Mouse (Mus musculus): Measurements from ENCODE around the gene Hjurp. TPM values are rescaled to one million over a fixed set of nuclear protein-coding genes. Genes with fewer than 3 reads are reported as not detected.
A peak's percentile ranks its signal among the peaks of the same experiment; 100 is the strongest.

Gene Hjurp
- polyA plus RNA-seq, 1 experiment from 2014 or later = 245 TPM

DNA sequence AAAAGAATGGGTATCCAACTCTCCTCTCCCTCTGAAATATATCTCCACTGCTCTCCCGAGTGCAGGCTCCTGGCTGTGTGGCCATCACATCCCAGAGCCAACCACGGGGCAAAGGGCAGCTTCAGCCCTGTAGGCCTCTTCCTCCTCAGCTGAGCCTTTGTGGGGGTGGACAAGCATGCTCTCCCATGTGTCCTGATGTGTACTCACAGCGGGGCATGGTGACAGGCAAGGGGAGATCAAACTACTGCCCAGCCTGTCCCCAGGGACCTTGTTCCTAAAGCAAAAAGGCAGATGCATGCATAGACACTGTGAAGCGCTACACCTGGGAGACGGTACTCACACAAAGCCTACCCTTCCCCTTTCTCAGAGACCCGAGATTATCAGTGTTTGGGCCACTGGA lies 17.3 kb downstream of the Hjurp start:
- DNase-seq (ENCODE audit: low spot score) = no peak
- 86% methylated on average over 6 of the region's 6 CpGs for WGBS
- Histone ChIP-seq H3K27me3 (ENCODE audit: low read depth, poor library complexity, severe bottlenecking) (no peaks in the 10 kb centered on the region), H3K4me3 (no peak overlapping the region), H3K36me3 (peaks cover 58% of the 10 kb centered on the region), H3K9me3 (replicated peaks) (peaks cover 58% of the 10 kb centered on the region), H3K27ac (no peak overlapping the region), H3K4me1 (no peaks in the 10 kb centered on the region)

DNA sequence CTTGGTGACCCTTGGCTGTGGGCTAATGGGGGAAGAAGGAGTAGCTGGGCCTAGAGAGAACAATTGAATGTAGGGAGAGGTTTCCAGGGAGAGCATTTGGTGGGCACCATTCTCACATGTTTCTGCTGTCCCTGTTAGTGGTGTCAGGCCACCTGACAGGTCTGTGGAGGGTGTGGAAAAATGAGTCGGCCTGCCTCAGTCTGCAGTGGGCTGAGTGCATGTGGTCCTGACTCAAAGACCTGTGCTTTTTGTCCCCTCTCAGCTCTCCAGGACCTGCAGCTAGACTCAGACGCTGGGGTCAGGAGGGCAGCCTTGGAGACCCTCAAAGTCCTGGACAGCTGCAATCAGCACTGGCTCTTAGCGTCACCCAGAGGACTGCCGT lies 17.8 kb downstream of the Hjurp start:
- Histone ChIP-seq H3K27ac (no peak overlapping the region), H3K36me3 (peaks cover 53% of the 10 kb centered on the region), H3K9me3 (replicated peaks) (peaks cover 63% of the 10 kb centered on the region), H3K4me1 (no peaks in the 10 kb centered on the region), H3K4me3 (no peak overlapping the region), H3K27me3 (ENCODE audit: low read depth, poor library complexity, severe bottlenecking) (no peaks in the 10 kb centered on the region)
- 78% methylated on average over 4 of the region's 4 CpGs for WGBS
- no peak for DNase-seq (ENCODE audit: low spot score)

DNA sequence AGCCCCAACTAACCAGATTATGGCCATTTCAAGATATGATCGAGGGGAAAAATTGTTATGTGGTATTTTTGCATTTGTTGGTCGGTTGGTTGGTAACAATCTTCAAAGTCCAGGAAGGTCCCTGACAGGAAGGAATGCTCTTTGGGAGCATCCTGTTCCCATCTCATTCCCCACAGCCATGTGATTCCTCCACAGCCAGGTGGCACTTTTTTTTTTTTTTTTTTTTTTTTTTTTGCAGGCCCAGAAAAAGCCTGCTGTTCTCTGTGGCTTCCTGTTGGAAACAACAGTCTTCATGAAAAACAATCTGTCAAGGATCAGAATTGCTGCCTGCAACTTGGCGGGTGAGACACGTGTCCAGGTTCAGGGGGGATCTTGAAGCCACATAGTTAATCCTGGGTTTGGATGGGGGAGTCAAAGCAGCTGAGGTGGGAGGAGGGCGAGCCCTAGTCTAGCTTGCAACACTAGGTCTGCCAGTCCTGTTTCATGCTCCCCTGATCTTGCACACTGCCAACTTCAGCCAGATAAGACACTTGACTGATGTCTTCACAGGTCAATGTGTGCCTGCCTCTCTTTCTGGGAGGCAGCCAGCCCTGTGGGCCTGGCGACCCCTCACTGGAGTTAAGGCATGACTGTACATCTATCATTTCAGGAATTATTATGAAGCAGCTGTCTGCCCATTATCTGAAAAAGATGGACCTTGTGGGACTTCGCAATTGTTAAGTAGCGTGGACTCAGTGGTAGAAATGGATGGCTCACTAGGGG lies 18.4 kb downstream of the Hjurp start:
- Histone ChIP-seq H3K4me1 (no peaks in the 10 kb centered on the region), H3K27me3 (ENCODE audit: low read depth, poor library complexity, severe bottlenecking) (no peaks in the 10 kb centered on the region), H3K36me3 (peaks cover 47% of the 10 kb centered on the region), H3K9me3 (replicated peaks) (peaks cover 68% of the 10 kb centered on the region), H3K4me3 (no peak overlapping the region), H3K27ac (no peak overlapping the region)
- peak; percentile 68 for DNase-seq (ENCODE audit: low spot score)
- WGBS = 80% methylated on average over 8 of the region's 8 CpGs

- Histone ChIP-seq H3K27ac (no peak overlapping the region), H3K4me1 (no peaks in the 10 kb centered on the region), H3K9me3 (replicated peaks) (peaks cover 68% of the 10 kb centered on the region), H3K36me3 (peaks cover 40% of the 10 kb centered on the region), H3K27me3 (ENCODE audit: low read depth, poor library complexity, severe bottlenecking) (no peaks in the 10 kb centered on the region), H3K4me3 (no peak overlapping the region)
- no peak for DNase-seq (ENCODE audit: low spot score)
- 71% methylated on average over 6 of the region's 6 CpGs for WGBS
These were observed 19.1 kb downstream of the Hjurp start for GRCm38 (mm10) chr1:88258361-88258760.

DNA sequence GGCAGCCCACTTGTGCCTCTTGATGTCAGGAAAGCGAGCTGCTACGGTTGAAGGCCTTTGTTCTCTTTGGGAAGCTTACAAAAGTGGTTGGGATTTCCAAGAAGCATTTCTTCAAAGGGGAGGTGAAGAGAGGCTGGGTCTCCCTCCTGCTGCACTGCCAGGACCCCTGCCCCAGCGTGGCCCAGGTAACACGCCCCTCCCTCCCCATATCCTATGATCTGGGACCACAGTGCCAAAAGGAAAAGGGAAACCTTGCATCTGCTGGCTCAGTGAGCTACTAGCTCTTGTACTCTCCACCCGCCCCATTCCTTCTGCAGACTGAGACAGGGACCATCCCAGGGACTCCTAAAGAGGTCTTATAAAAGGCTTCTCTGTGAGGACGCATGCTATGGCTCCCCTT lies 19.8 kb downstream of the Hjurp start:
- WGBS = 82% methylated on average over 6 of the region's 6 CpGs
- no peak overlapping the region for H3K4me3 ChIP-seq
- H3K4me1 ChIP-seq = no peaks in the 10 kb centered on the region
- H3K27me3 ChIP-seq (ENCODE audit: low read depth, poor library complexity, severe bottlenecking) = no peaks in the 10 kb centered on the region
- H3K27ac ChIP-seq = no peak overlapping the region
- peaks cover 74% of the 10 kb centered on the region for H3K9me3 ChIP-seq (replicated peaks)
- H3K36me3 ChIP-seq = peaks cover 33% of the 10 kb centered on the region
- no peak for DNase-seq (ENCODE audit: low spot score)

- no peak overlapping the region for H3K4me3 ChIP-seq
- WGBS = 81% methylated on average over 10 of the region's 10 CpGs
- no peak overlapping the region for H3K27ac ChIP-seq
- DNase-seq (ENCODE audit: low spot score) = no peak
- no peaks in the 10 kb centered on the region for H3K27me3 ChIP-seq (ENCODE audit: low read depth, poor library complexity, severe bottlenecking)
- no peaks in the 10 kb centered on the region for H3K4me1 ChIP-seq
- H3K36me3 ChIP-seq = peaks cover 27% of the 10 kb centered on the region
- H3K9me3 ChIP-seq (replicated peaks) = peaks cover 80% of the 10 kb centered on the region
These were observed 20.4 kb downstream of the Hjurp start for GRCm38 (mm10) chr1:88256886-88257663.

DNA sequence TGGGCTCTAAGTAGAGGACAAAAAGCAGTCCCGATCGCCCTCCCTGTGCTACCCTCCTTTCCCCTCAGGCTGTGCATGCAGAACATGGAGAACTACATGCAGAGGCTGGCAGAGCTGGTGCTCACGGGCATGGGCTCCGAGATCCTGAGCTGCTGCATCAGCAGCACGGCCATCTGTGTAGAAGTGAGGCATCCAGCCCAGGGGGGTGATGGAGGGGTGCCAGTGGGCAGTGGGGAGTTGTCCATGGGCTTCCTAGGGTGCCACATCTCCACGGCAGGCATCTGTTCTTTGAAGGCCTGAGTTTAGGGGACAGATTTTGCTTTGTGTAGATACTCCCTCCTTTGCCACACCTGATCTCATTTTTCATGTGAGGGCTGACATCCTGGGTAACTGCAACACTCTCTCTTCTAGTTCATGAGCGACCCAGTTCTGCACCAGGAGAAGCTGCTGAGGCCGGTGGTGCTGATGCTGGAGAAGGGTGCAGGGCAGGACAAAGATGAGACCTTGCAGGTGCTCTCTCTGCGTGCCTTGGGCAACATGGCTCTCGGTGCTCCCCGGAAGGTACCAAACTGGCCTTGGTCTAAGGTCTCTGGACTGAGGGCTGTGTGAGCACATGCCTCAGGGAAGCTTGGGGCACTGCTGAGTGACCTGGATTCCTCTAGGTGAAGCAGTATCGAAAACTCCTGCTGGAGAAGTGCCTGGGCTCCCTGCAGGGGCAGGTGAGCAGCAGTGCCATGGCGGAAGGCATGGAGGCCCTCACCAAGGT lies 21.3 kb downstream of the Hjurp start:
- 82% methylated on average over 13 of the region's 13 CpGs for WGBS
- no peak overlapping the region for H3K4me3 ChIP-seq
- no peak overlapping the region for H3K27ac ChIP-seq
- peaks cover 80% of the 10 kb centered on the region for H3K9me3 ChIP-seq (replicated peaks)
- no peaks in the 10 kb centered on the region for H3K27me3 ChIP-seq (ENCODE audit: low read depth, poor library complexity, severe bottlenecking)
- no peak for DNase-seq (ENCODE audit: low spot score)
- H3K36me3 ChIP-seq = peaks cover 18% of the 10 kb centered on the region
- H3K4me1 ChIP-seq = no peaks in the 10 kb centered on the region

GRCm38 (mm10) chr1:88255466-88255857 lies 22.0 kb downstream of the Hjurp start:
- WGBS = 54% methylated on average over 2 of the region's 2 CpGs
- no peaks in the 10 kb centered on the region for H3K4me1 ChIP-seq
- H3K27ac ChIP-seq = no peak overlapping the region
- H3K27me3 ChIP-seq (ENCODE audit: low read depth, poor library complexity, severe bottlenecking) = no peaks in the 10 kb centered on the region
- no peak for DNase-seq (ENCODE audit: low spot score)
- H3K9me3 ChIP-seq (replicated peaks) = peaks cover 79% of the 10 kb centered on the region
- no peak overlapping the region for H3K4me3 ChIP-seq
- peaks cover 11% of the 10 kb centered on the region for H3K36me3 ChIP-seq

GRCm38 (mm10) chr1:88254793-88255465 lies 22.5 kb downstream of the Hjurp start:
- WGBS = 91% methylated on average over 12 of the region's 12 CpGs
- DNase-seq (ENCODE audit: low spot score) = no peak
- no peaks in the 10 kb centered on the region for H3K27me3 ChIP-seq (ENCODE audit: low read depth, poor library complexity, severe bottlenecking)
- H3K27ac ChIP-seq = no peak overlapping the region
- peaks cover 83% of the 10 kb centered on the region for H3K9me3 ChIP-seq (replicated peaks)
- no peaks in the 10 kb centered on the region for H3K4me1 ChIP-seq
- H3K36me3 ChIP-seq = peaks cover 6% of the 10 kb centered on the region
- H3K4me3 ChIP-seq = no peak overlapping the region

DNA sequence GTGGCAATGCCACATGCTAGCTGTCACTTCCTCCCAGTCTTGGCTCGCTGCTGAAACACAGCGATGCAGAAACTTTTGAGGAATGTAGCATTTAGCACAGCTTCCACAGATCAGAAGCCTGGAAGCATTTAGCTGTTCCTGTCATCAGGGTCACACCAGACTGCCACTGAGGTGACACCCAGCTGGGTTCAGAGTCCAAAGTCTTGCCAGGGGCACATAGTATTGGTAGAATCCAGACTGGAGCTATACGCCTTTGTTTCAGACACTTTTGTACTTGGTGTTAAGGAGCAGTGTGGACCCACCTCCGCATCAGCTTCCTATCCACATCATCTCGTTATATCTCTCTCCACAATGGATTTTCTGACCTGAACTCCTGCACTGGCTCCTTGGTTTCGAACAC lies 23.9 kb downstream of the Hjurp start:
- WGBS = 78% methylated on average over 6 of the region's 6 CpGs

GRCm38 (mm10) chr1:88253106-88253505 lies 24.3 kb downstream of the Hjurp start:
- no peaks in the 10 kb centered on the region for H3K27me3 ChIP-seq (ENCODE audit: low read depth, poor library complexity, severe bottlenecking)
- WGBS = 74% methylated on average over 8 of the region's 8 CpGs
- H3K4me1 ChIP-seq = no peaks in the 10 kb centered on the region
- no peak overlapping the region for H3K4me3 ChIP-seq
- H3K27ac ChIP-seq = no peak overlapping the region
- no peak for DNase-seq (ENCODE audit: low spot score)
- H3K9me3 ChIP-seq (replicated peaks) = peaks cover 88% of the 10 kb centered on the region
- H3K36me3 ChIP-seq = no peaks in the 10 kb centered on the region

More for the DNA sequence above, 23.9 kb downstream of the Hjurp start:
- no peak for DNase-seq (ENCODE audit: low spot score)
- H3K27ac ChIP-seq = no peak overlapping the region
- peaks cover 88% of the 10 kb centered on the region for H3K9me3 ChIP-seq (replicated peaks)
- H3K4me3 ChIP-seq = no peak overlapping the region
- H3K27me3 ChIP-seq (ENCODE audit: low read depth, poor library complexity, severe bottlenecking) = no peaks in the 10 kb centered on the region
- no peaks in the 10 kb centered on the region for H3K36me3 ChIP-seq
- H3K4me1 ChIP-seq = no peaks in the 10 kb centered on the region

DNA sequence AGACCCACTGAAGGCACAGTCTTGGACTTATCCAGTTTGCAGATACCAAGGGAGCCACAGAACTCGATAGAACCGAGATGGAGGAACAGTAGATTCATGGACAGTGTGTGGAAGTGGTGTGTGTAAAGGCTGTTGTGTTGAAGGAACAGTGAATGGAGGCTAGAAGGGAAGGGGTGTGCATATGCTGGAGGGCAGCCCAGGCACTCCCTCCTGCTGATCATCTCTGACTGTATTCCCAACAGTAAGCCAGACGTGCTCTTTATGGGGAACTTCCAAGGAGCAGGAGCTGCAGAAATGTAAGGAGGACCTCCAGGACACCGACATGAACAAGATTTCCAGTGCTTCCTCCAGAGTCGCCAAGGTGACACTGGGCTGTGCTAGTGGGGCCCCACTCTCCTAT lies 27.4 kb downstream of the Hjurp start:
- WGBS = 84% methylated on average over 5 of the region's 5 CpGs
- Histone ChIP-seq H3K9me3 (replicated peaks) (peaks cover 81% of the 10 kb centered on the region), H3K4me1 (no peaks in the 10 kb centered on the region), H3K27ac (no peak overlapping the region), H3K27me3 (ENCODE audit: low read depth, poor library complexity, severe bottlenecking) (no peaks in the 10 kb centered on the region), H3K4me3 (no peak overlapping the region), H3K36me3 (no peaks in the 10 kb centered on the region)
- no peak for DNase-seq (ENCODE audit: low spot score)

All from limb, embryonic 10.5 days (tissue).